Mouse (Mus musculus) megakaryocyte-erythroid progenitor cell, adult 5-6 weeks (primary cell): ENCODE data around the gene Arid3a. TPM values are rescaled to one million over a fixed set of nuclear protein-coding genes. Genes with fewer than 3 reads are reported as not detected.

Source experiments
- total RNA-seq, 2 experiments: library from RNA; stranded (forward) in 1 of 2; stranded (reverse) in 1 of 2; fragments of 200-1000, 215-1000 nt in 1 of 2; fragments of >200 nt in 1 of 2; fragmentation: Nextera tagmentation in 1 of 2; gene quantifications; 2 replicates each; pipeline ENCODE4 v1.2.3; 2014 to 2017

Gene Arid3a
- total RNA-seq, 2 experiments from 2014 or later: 5.4 to 5.9 TPM

Other genes starting within 250 kb of the Arid3a start
Only the 30 nearest of the 35 such genes appear.
- gene Hcn2, start 210.4 kb upstream of the Arid3a start, total RNA-seq (2014; fragmentation: Nextera tagmentation): 0.50 TPM in 1 of 2 replicates, not detected in the other
- not detected in 2 replicates for gene Hcn2, start 210.4 kb upstream of the Arid3a start, total RNA-seq (2017)
- gene Polrmt, start 180.5 kb upstream of the Arid3a start, total RNA-seq (2014; fragmentation: Nextera tagmentation): 45.2 and 51.7 TPM in 2 replicates
- gene Polrmt, start 180.5 kb upstream of the Arid3a start, total RNA-seq (2017): 17.6 and 21.2 TPM in 2 replicates
- not detected in 2 replicates for gene Fgf22, start 172.0 kb upstream of the Arid3a start, total RNA-seq (2014; fragmentation: Nextera tagmentation)
- not detected in 2 replicates for gene Fgf22, start 172.0 kb upstream of the Arid3a start, total RNA-seq (2017)
- 76.0 and 106 TPM in 2 replicates for gene Rnf126, start 160.1 kb upstream of the Arid3a start, total RNA-seq (2014; fragmentation: Nextera tagmentation)
- gene Rnf126, start 160.1 kb upstream of the Arid3a start, total RNA-seq (2017): 16.2 and 20.8 TPM in 2 replicates
- gene Fstl3, start 149.8 kb upstream of the Arid3a start, total RNA-seq (2014; fragmentation: Nextera tagmentation): 0.49 and 0.96 TPM in 2 replicates
- gene Fstl3, start 149.8 kb upstream of the Arid3a start, total RNA-seq (2017): 0.66 and 0.80 TPM in 2 replicates
- gene Prss57, start 136.1 kb upstream of the Arid3a start, total RNA-seq (2014; fragmentation: Nextera tagmentation): 2.4 and 7.6 TPM in 2 replicates
- gene Prss57, start 136.1 kb upstream of the Arid3a start, total RNA-seq (2017): 1.7 and 3.5 TPM in 2 replicates
- gene Palm, start 133.5 kb upstream of the Arid3a start, total RNA-seq (2014; fragmentation: Nextera tagmentation): 7.6 and 11.1 TPM in 2 replicates
- gene Palm, start 133.5 kb upstream of the Arid3a start, total RNA-seq (2017): 4.6 and 6.8 TPM in 2 replicates
- gene Misp, start 106.1 kb upstream of the Arid3a start, total RNA-seq (2014; fragmentation: Nextera tagmentation): not detected in 2 replicates
- not detected in 2 replicates for gene Misp, start 106.1 kb upstream of the Arid3a start, total RNA-seq (2017)
- 423 and 470 TPM in 2 replicates for gene Ptbp1, start 72.6 kb upstream of the Arid3a start, total RNA-seq (2014; fragmentation: Nextera tagmentation)
- 149 and 201 TPM in 2 replicates for gene Ptbp1, start 72.6 kb upstream of the Arid3a start, total RNA-seq (2017)
- 2.5 and 8.7 TPM in 2 replicates for gene Prtn3, start 52.6 kb upstream of the Arid3a start, total RNA-seq (2014; fragmentation: Nextera tagmentation)
- gene Prtn3, start 52.6 kb upstream of the Arid3a start, total RNA-seq (2017): 0.56 and 5.9 TPM in 2 replicates
- not detected in 2 replicates for gene Plppr3, start 52.4 kb upstream of the Arid3a start, total RNA-seq (2014; fragmentation: Nextera tagmentation)
- 5.8 and 15.0 TPM in 2 replicates for gene Plppr3, start 52.4 kb upstream of the Arid3a start, total RNA-seq (2017)
- gene Elane, start 40.8 kb upstream of the Arid3a start, total RNA-seq (2014; fragmentation: Nextera tagmentation): 10.5 TPM in 1 of 2 replicates, not detected in the other
- gene Elane, start 40.8 kb upstream of the Arid3a start, total RNA-seq (2017): 0.23 and 1.3 TPM in 2 replicates
- gene Cfd, start 36.2 kb upstream of the Arid3a start, total RNA-seq (2014; fragmentation: Nextera tagmentation): not detected in 2 replicates
- gene Cfd, start 36.2 kb upstream of the Arid3a start, total RNA-seq (2017): not detected in 2 replicates
- 17.1 and 21.7 TPM in 2 replicates for gene Med16, start 18.1 kb upstream of the Arid3a start, total RNA-seq (2014; fragmentation: Nextera tagmentation)
- gene Med16, start 18.1 kb upstream of the Arid3a start, total RNA-seq (2017): 9.7 and 9.8 TPM in 2 replicates
- gene Gm26602, start 16.2 kb upstream of the Arid3a start, total RNA-seq (2014; fragmentation: Nextera tagmentation): not detected in 2 replicates
- gene Gm26602, start 16.2 kb upstream of the Arid3a start, total RNA-seq (2017): not detected in 2 replicates
- 0.31 TPM in 1 of 2 replicates, not detected in the other for gene Kiss1r, start 10.1 kb upstream of the Arid3a start, total RNA-seq (2014; fragmentation: Nextera tagmentation)
- gene Kiss1r, start 10.1 kb upstream of the Arid3a start, total RNA-seq (2017): 2.2 TPM in 1 of 2 replicates, not detected in the other
- 80.3 and 91.7 TPM in 2 replicates for gene R3hdm4, start 5.8 kb upstream of the Arid3a start, total RNA-seq (2014; fragmentation: Nextera tagmentation)
- gene R3hdm4, start 5.8 kb upstream of the Arid3a start, total RNA-seq (2017): 35.5 and 38.9 TPM in 2 replicates
- 82.9 and 86.4 TPM in 2 replicates for gene Wdr18, start 33.1 kb downstream of the Arid3a start, total RNA-seq (2014; fragmentation: Nextera tagmentation)
- 23.4 and 24.8 TPM in 2 replicates for gene Wdr18, start 33.1 kb downstream of the Arid3a start, total RNA-seq (2017)
- not detected in 2 replicates for gene Grin3b, start 43.7 kb downstream of the Arid3a start, total RNA-seq (2014; fragmentation: Nextera tagmentation)
- gene Grin3b, start 43.7 kb downstream of the Arid3a start, total RNA-seq (2017): not detected in 2 replicates
- 75.5 and 83.0 TPM in 2 replicates for gene Tmem259, start 57.3 kb downstream of the Arid3a start, total RNA-seq (2014; fragmentation: Nextera tagmentation)
- gene Tmem259, start 57.3 kb downstream of the Arid3a start, total RNA-seq (2017): 47.3 and 63.9 TPM in 2 replicates
- gene Cnn2, start 61.5 kb downstream of the Arid3a start, total RNA-seq (2014; fragmentation: Nextera tagmentation): 18.0 and 24.6 TPM in 2 replicates
- 13.8 and 25.6 TPM in 2 replicates for gene Cnn2, start 61.5 kb downstream of the Arid3a start, total RNA-seq (2017)
- gene Abca7, start 69.5 kb downstream of the Arid3a start, total RNA-seq (2014; fragmentation: Nextera tagmentation): 27.0 and 32.9 TPM in 2 replicates
- gene Abca7, start 69.5 kb downstream of the Arid3a start, total RNA-seq (2017): 11.0 and 12.1 TPM in 2 replicates
- 76.2 and 103 TPM in 2 replicates for gene Arhgap45, start 89.6 kb downstream of the Arid3a start, total RNA-seq (2014; fragmentation: Nextera tagmentation)
- gene Arhgap45, start 89.6 kb downstream of the Arid3a start, total RNA-seq (2017): 52.8 and 64.4 TPM in 2 replicates
- gene Polr2e, start 112.8 kb downstream of the Arid3a start, total RNA-seq (2014; fragmentation: Nextera tagmentation): 145 and 157 TPM in 2 replicates
- 142 and 150 TPM in 2 replicates for gene Polr2e, start 112.8 kb downstream of the Arid3a start, total RNA-seq (2017)
- 566 and 603 TPM in 2 replicates for gene Gpx4, start 120.1 kb downstream of the Arid3a start, total RNA-seq (2014; fragmentation: Nextera tagmentation)
- gene Gpx4, start 120.1 kb downstream of the Arid3a start, total RNA-seq (2017): 483 and 498 TPM in 2 replicates
- gene Sbno2, start 178.5 kb downstream of the Arid3a start, total RNA-seq (2014; fragmentation: Nextera tagmentation): 34.4 and 39.7 TPM in 2 replicates
- gene Sbno2, start 178.5 kb downstream of the Arid3a start, total RNA-seq (2017): 12.1 and 12.9 TPM in 2 replicates
- 152 and 213 TPM in 2 replicates for gene Stk11, start 188.8 kb downstream of the Arid3a start, total RNA-seq (2014; fragmentation: Nextera tagmentation)
- gene Stk11, start 188.8 kb downstream of the Arid3a start, total RNA-seq (2017): 116 and 174 TPM in 2 replicates
- gene Atp5d, start 211.6 kb downstream of the Arid3a start, total RNA-seq (2014; fragmentation: Nextera tagmentation): 282 and 325 TPM in 2 replicates
- 29.3 and 49.3 TPM in 2 replicates for gene Atp5d, start 211.6 kb downstream of the Arid3a start, total RNA-seq (2017)
- gene Cbarp, start 213.8 kb downstream of the Arid3a start, total RNA-seq (2014; fragmentation: Nextera tagmentation): 5.2 and 10.5 TPM in 2 replicates
- 3.7 TPM in 1 of 2 replicates, not detected in the other for gene Cbarp, start 213.8 kb downstream of the Arid3a start, total RNA-seq (2017)
- gene Midn, start 221.2 kb downstream of the Arid3a start, total RNA-seq (2014; fragmentation: Nextera tagmentation): 30.9 and 34.0 TPM in 2 replicates
- 9.4 and 10.5 TPM in 2 replicates for gene Midn, start 221.2 kb downstream of the Arid3a start, total RNA-seq (2017)